Mouse (Mus musculus) intestine, embryonic 16.5 days (tissue): ENCODE measurements around the gene Sesn2. TPM values are rescaled to one million over a fixed set of nuclear protein-coding genes. Genes with fewer than 3 reads are reported as not detected.
A peak's percentile ranks its signal among the peaks of the same experiment; 100 is the strongest.

Experiments used
- ATAC-seq: fragments of 200-750 bp; cut with Nextera tagmentation; 2 replicates; pipeline ENCODE4 v1.8.0; 2017; ENCODE audit warnings: moderate TSS enrichment, moderate library complexity
- H3K27ac ChIP-seq: fragments of 300-500 bp; sonication (generic); 2 replicates; pipeline ENCODE4 v1.5.1; 2014; ENCODE audit warnings: mild to moderate bottlenecking, low read length
- H3K27me3 ChIP-seq: fragments of 300-500 bp; sonication (generic); replicated peaks from 2 replicates; pipeline ENCODE4 v1.6.1; 2014; ENCODE audit warnings: low read length, control low read depth, mixed read lengths; ENCODE audit not compliant: control insufficient read depth, insufficient read depth
- H3K36me3 ChIP-seq: fragments of 300-500 bp; sonication (generic); 2 replicates; pipeline ENCODE4 v1.6.1; 2014; ENCODE audit warnings: low read length, control low read depth; ENCODE audit not compliant: control insufficient read depth, insufficient read depth
- H3K4me1 ChIP-seq: fragments of 300-500 bp; sonication (generic); 2 replicates; pipeline ENCODE4 v1.6.1; 2014; ENCODE audit warnings: low read length, control low read depth, mixed read lengths; ENCODE audit not compliant: control insufficient read depth, insufficient read depth
- H3K4me2 ChIP-seq: fragments of 300-500 bp; sonication (generic); 2 replicates; pipeline ENCODE4 v1.6.1; 2014; ENCODE audit warnings: low read depth, low read length, control low read depth
- H3K4me3 ChIP-seq: fragments of 300-500 bp; sonication (generic); 2 replicates; pipeline ENCODE4 v1.5.1; 2014; ENCODE audit warnings: mild to moderate bottlenecking, low read length
- H3K9ac ChIP-seq: fragments of 300-500 bp; sonication (generic); 2 replicates; pipeline ENCODE4 v1.6.1; 2014; ENCODE audit warnings: low read depth, low read length
- H3K9me3 ChIP-seq: fragments of 300-500 bp; sonication (generic); 2 replicates; pipeline ENCODE4 v1.6.1; 2016; ENCODE audit warnings: low read length, control low read depth; ENCODE audit not compliant: control insufficient read depth
- WGBS: fragments of 180-500 bp; shearing (Covaris S2); extraction: QIAGEN DNeasy Blood & Tissue Kit; methylation state at CpG from one replicate; pipeline ENCODE4 v1.1.7; 2014; 5-methylcytosine and 5-hydroxymethylcytosine counted together
- polyA plus RNA-seq: library from polyadenylated mRNA; unstranded; fragments of >200 nt; fragmentation: Nextera tagmentation; extraction: Ambion mirVana; gene quantifications from 2 replicates; pipeline ENCODE4 v1.2.1, GENCODE M21; 2015

Gene Sesn2
- polyA plus RNA-seq, 1 experiment from 2014 or later = 12.4 TPM

DNA sequence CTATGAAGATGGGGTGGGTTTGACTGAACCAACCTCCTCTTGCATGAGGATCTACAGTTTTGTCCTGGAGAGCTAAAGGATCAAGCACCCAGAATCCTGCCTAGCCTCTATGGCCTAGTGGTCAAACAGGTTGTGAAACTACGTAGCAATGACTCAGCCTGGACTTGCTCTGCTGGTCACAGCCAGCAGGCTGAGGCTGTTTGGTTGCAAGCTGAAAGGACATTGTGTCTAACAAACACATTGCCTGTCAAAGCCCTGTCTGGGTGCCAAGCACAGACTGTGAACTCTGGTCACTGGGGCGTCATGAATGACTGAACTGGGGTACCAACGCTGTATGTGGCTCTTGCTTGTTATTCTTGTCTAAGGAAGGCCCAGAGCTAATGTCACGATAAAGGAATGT is 35.7 kb downstream of the Sesn2 start:
- 65% methylated on average over 4 of the region's 4 CpGs for WGBS
- no peaks in the 10 kb centered on the region for H3K36me3 ChIP-seq
- H3K9ac ChIP-seq = no peak overlapping the region
- H3K27ac ChIP-seq = peak overlapping the region; percentile 55; the same call in 1 of the 2 replicates
- no peak overlapping the region for H3K4me3 ChIP-seq
- H3K4me1 ChIP-seq = peaks cover 4% of the 10 kb centered on the region
- ATAC-seq = peak; percentile 39; the same call in 1 of the 2 replicates
- H3K9me3 ChIP-seq = no peaks in the 10 kb centered on the region
- H3K4me2 ChIP-seq = no peak overlapping the region
- no peaks in the 10 kb centered on the region for H3K27me3 ChIP-seq

DNA sequence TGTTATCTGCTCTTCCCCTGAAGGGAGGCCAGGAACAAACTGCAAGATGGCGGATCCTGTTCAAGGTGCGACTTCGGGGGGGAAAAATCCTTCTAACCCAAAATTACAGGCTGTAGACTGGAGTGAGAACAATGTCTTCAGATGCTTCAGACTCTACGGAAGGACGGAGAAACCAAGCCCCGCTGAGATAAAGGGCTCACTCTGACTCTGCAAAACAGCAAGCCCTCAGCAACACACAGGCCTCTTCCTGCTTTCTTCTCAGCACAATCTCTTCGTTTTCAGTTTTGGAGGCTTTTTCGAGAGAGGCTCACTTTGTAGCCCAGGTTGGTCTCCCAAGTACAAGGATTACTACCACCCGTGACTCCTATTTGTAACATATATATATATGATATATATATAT is 36.9 kb downstream of the Sesn2 start:
- no peaks in the 10 kb centered on the region for H3K27me3 ChIP-seq
- H3K27ac ChIP-seq = no peak overlapping the region
- no peaks in the 10 kb centered on the region for H3K9me3 ChIP-seq
- H3K4me2 ChIP-seq = no peak overlapping the region
- H3K36me3 ChIP-seq = no peaks in the 10 kb centered on the region
- no peak overlapping the region for H3K4me3 ChIP-seq
- ATAC-seq = no peak
- no peak overlapping the region for H3K9ac ChIP-seq
- H3K4me1 ChIP-seq = peaks cover 7% of the 10 kb centered on the region
- WGBS = 83% methylated on average over 9 of the region's 9 CpGs

DNA sequence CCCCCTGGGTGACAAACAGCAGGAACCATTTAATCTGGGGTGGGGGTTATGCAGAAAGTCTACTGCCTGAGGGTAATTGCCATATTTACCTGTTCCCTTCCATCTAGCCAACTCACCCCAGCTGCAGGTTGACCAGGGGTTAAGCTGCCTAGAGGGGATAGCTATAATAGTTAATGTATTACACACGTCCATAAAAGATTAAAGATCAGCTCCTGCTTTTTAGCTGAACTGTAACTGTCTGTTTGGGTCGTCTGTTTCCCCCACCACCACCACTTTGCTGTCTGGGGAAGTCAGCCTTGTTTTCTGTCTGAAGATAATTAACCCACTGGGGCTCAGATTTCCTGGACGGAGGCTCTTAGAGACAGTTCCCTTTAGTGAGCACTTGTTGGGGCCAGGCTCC is 40.4 kb downstream of the Sesn2 start:
- Histone ChIP-seq H3K27ac (peak overlapping the region; percentile 70), H3K27me3 (no peaks in the 10 kb centered on the region), H3K4me1 (peaks cover 7% of the 10 kb centered on the region), H3K4me3 (no peak overlapping the region), H3K9me3 (no peaks in the 10 kb centered on the region), H3K9ac (no peak overlapping the region), H3K4me2 (no peak overlapping the region), H3K36me3 (no peaks in the 10 kb centered on the region)
- ATAC-seq = peak; percentile 86
- WGBS = 7% methylated on average over 3 of the region's 3 CpGs

DNA sequence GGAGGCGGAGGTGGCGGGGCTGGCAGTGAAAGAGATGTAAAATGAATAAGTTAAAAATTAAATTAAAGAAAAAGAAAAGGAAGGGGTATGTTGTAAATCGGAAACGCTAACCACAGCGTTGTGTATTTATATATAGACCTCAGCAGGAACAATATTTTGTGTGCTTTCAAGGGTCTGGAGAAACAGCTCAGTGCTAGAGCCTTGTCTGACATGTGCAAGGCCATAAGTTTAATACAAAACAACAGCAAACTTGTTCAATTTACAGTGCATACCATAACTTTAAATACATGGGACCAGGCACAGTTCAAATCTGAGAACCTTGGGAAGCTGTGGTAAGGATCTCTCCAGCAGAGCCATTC is 46.1 kb downstream of the Sesn2 start:
- 3% methylated on average over 5 of the region's 5 CpGs for WGBS
- Histone ChIP-seq H3K4me3 (peak overlapping the region; percentile 67), H3K27ac (peak overlapping the region; percentile 58; the same call in 1 of the 2 replicates), H3K4me1 (peaks cover 21% of the 10 kb centered on the region), H3K27me3 (no peaks in the 10 kb centered on the region), H3K9ac (peak overlapping the region; percentile 78; the same call in 1 of the 2 replicates), H3K9me3 (no peaks in the 10 kb centered on the region), H3K36me3 (peaks cover 9% of the 10 kb centered on the region), H3K4me2 (peak overlapping the region; percentile 48)
- peak; percentile 13 for ATAC-seq

DNA sequence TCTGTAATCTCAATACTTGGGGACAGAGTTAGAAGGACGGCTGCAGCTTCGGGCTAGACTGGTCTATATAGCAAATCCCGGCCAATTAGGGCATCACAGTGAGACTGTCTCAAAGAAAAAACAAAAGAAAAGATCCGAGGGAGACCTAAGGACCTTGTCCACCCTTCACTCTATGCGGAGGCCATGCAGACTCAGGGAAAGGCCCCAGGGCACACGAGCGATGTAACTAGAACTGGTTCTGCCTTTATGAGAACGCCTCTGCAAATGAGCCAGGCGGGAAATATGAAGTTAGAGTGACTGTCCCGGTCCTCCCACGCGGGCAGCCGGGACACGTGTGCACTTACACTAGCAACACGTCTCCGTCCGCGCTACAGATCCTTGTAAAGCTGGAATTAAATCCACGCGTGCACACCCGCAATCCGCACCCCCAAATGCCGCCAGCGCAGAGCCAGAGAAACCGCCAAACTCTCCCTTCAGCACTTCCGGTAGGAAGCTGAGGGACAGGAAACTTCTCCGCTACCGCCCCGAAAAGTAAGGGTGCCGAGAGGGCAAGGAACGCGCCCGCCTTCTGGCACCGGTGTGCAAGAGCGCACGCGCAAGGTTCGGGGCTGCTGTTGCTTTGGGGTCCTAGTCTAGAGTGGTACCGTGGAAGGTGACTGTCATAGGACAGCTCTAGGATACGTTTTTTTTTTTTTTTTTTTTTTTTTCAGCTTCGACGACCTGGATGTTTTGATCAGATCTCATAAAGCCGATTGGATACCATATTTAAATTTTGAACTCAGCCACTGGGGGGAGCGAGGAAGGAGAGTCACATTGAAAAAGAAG is 46.7 kb downstream of the Sesn2 start, which contains the start of gene Med18:
TSS of gene Med18 (minus strand) at position 492 of the 825 bp plus-strand sequence.
- Histone ChIP-seq H3K4me2 (peak within 1 kb of the TSS; percentile 69), H3K36me3 (peaks cover 11% of the 10 kb centered on the region), H3K4me1 (peaks cover 19% of the 10 kb centered on the region), H3K9me3 (no peaks in the 10 kb centered on the region), H3K4me3 (peak within 1 kb of the TSS; percentile 67), H3K27ac (peak within 1 kb of the TSS; percentile 58), H3K9ac (peak within 1 kb of the TSS; percentile 78), H3K27me3 (no peaks in the 10 kb centered on the region)
- WGBS = under 1% methylated on average over 44 of the region's 44 CpGs
- ATAC-seq = peak; percentile 88

DNA sequence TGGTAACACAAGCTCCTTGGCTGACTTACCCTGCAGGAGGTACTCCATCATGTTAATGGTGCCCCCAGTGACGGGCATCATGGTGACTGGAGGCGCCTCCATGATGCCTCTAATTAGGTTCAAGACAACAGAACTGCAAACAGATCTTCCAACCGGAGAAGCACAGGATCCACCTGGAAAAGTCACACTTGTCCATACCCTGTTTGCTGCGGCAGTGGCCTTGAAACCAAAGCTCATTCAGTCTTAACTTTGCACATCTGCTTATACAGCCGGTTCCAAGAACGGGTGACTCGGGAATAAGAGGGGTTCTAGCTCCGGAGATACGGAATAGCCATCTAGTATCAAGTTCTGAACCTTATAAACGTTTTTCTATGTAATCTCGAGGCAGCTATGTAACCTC is 47.5 kb downstream of the Sesn2 start:
- Histone ChIP-seq H3K27me3 (no peaks in the 10 kb centered on the region), H3K27ac (no peak overlapping the region), H3K9me3 (no peaks in the 10 kb centered on the region), H3K4me2 (peak overlapping the region; percentile 69), H3K4me3 (peak overlapping the region; percentile 67), H3K36me3 (peaks cover 15% of the 10 kb centered on the region), H3K9ac (peak overlapping the region; percentile 78), H3K4me1 (peaks cover 19% of the 10 kb centered on the region)
- no peak for ATAC-seq
- 6% methylated on average over 11 of the region's 11 CpGs for WGBS

DNA sequence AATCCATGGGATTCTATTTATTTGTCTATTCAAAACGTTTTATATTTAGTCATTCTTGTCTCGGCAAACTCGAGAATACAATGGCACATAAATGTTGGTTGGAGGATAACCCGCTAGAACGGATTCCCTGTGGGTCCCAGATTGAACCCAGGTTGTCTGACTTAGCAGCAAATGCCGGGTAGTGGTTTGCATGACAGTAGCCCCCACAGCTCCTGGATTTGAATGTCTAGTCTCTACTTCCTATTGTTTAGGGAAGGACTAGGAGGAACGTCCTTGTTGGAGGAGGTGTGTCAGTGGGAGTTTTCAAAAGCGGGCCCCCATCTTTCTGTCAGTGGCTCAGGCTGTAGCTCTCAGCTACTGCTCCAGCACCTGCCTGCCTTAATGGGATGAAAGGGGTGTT is 50.1 kb downstream of the Sesn2 start:
- WGBS = 89% methylated on average over 8 of the region's 8 CpGs
- Histone ChIP-seq H3K9me3 (no peaks in the 10 kb centered on the region), H3K4me1 (peaks cover 22% of the 10 kb centered on the region), H3K4me3 (no peak overlapping the region), H3K36me3 (peaks cover 15% of the 10 kb centered on the region), H3K27me3 (no peaks in the 10 kb centered on the region), H3K27ac (no peak overlapping the region), H3K9ac (no peak overlapping the region), H3K4me2 (no peak overlapping the region)
- no peak for ATAC-seq

DNA sequence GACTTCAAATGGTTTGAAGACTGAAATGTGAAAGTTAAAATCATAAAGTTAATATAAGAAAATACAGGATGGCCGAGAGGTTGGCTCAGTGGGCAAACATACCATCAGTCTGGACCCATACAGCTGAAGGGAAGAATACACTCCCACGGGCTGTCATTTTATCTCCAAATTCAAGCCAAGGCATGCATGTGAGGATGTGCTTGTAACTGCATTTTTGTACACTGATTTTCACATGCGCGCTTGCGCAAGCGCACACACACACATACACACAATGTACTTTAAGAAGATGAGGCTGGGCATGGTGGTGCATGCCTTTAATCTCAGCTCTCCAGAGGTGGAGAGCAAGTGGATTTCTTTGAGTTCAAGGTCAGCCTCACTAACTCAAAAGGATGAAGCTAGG is 54.7 kb downstream of the Sesn2 start:
- no peaks in the 10 kb centered on the region for H3K27me3 ChIP-seq
- H3K27ac ChIP-seq = 0 out of 2 replicates have a peak overlapping the region, but pooled peaks have one; percentile 0
- H3K4me2 ChIP-seq = no peak overlapping the region
- no peak overlapping the region for H3K4me3 ChIP-seq
- no peaks in the 10 kb centered on the region for H3K9me3 ChIP-seq
- peaks cover 15% of the 10 kb centered on the region for H3K36me3 ChIP-seq
- H3K9ac ChIP-seq = no peak overlapping the region
- H3K4me1 ChIP-seq = peaks cover 4% of the 10 kb centered on the region; the same call in 1 of the 2 replicates
- ATAC-seq = 0 out of 2 replicates have a peak, but pooled peaks have one; percentile 11
- 87% methylated on average over 6 of the region's 6 CpGs for WGBS

DNA sequence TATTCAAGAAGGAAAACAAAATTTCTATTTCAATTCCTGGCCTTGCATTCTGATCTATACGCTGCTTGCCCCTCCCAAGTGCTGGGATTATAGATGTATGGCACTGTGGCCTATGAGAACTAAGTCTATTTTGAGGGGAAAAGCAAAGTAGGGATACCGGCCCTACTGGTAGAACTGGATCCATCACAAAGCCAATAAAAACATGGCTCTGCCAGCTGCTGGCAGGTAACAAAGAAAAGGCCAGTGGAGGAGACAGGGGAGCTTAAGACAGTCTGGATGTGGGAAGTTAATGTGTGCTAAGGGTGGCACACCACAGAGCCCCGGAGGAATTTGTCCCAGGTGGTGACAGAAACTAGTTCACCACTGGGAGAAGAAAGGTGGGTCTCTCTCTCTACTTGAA is 55.2 kb downstream of the Sesn2 start:
- Histone ChIP-seq H3K27ac (0 out of 2 replicates have a peak overlapping the region, but pooled peaks have one; percentile 0), H3K4me3 (no peak overlapping the region), H3K9ac (no peak overlapping the region), H3K27me3 (no peaks in the 10 kb centered on the region), H3K36me3 (peaks cover 12% of the 10 kb centered on the region), H3K4me1 (peaks cover 4% of the 10 kb centered on the region; the same call in 1 of the 2 replicates), H3K9me3 (no peaks in the 10 kb centered on the region), H3K4me2 (no peak overlapping the region)
- WGBS = 59% methylated on average over 3 of the region's 3 CpGs
- peak; percentile 78 for ATAC-seq
